Mouse (Mus musculus): ENCODE data around the gene Tex38. TPM values are rescaled to one million over a fixed set of nuclear protein-coding genes. Genes with fewer than 3 reads are reported as not detected.

The Tex38 gene
- 0.43 TPM in 2 replicates for polyA plus RNA-seq (2012; rRNA removed)

DNA sequence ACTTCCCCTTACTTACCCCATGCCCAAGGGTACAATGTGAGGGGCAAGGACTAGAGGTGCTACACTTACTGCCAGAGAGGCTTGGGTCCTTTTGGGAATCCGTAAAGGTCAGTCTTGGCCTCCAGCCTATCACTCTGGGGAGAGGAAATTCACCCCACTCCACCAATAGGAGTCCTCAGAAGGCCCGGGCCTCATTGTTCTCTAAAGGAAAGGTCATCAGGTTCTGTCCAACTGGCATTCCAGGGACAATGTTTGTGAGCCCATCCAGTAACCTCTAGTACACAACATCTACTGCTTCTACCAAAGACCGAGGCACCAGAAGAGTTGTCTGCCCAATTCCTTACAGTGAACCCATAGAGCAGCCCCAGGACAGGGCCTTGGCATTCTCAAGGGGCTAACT is at the start of gene Tex38:
Gene Tex38 (minus strand): TSS at position 101 of the 400 bp plus-strand sequence.
- Histone ChIP-seq H3K27ac (ENCODE audit: insufficient read depth, low read length) (no peak within 1 kb of the TSS), H3K4me1 (ENCODE audit: control insufficient read depth, insufficient read depth, low read length) (peaks cover 3% of the 10 kb centered on the region; the same call in 1 of the 2 replicates), H3K27me3 (ENCODE audit: control insufficient read depth, insufficient read depth, low read length) (no peaks in the 10 kb centered on the region), H3K4me3 (replicated peaks; ENCODE audit: insufficient read depth, low read depth, low read length) (no peak within 1 kb of the TSS)
- DNase-seq: no peak
- TF ChIP-seq POLR2A (IDR thresholded peaks at IDR 0.05; ENCODE audit: borderline replicate concordance, insufficient read depth, low read length) (no peak), CTCF (IDR thresholded peaks at IDR 0.05; ENCODE audit: borderline replicate concordance, insufficient read depth, low read depth, low read length) (no peak)
- 83% methylated on average over 3 of the region's 3 CpGs for WGBS

DNA sequence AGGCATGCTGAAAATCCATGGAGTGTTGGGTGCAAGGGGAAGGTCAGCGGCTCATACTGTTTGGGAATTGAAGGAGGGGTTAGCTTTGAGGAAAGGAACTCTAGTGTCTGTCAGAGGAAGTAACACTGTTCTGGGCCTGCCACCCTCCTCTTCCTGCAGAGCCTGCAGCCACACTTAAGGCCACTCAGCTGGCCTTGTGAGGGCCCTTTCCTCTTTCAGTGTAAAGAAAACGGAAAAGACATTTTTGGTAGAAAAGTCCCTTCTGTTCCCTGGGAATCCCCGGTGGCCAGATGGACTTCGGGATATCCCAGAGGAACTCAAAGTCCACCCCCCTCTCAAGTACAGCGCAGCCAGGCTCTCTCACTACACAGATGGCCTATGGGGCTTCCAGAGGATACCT is 49.7 kb upstream of the Tex38 start:
- WGBS: 77% methylated on average over 5 of the region's 5 CpGs

GRCm38 (mm10) chr4:115828572-115828902 is 47.7 kb upstream of the Tex38 start:
- no peaks in the 10 kb centered on the region for H3K4me1 ChIP-seq (ENCODE audit: control insufficient read depth, insufficient read depth, low read length)
- peak overlapping the region; percentile 79 for H3K4me3 ChIP-seq (replicated peaks; ENCODE audit: insufficient read depth, low read depth, low read length)
- no peaks in the 10 kb centered on the region for H3K27me3 ChIP-seq (ENCODE audit: control insufficient read depth, insufficient read depth, low read length)
- no peak overlapping the region for H3K27ac ChIP-seq (ENCODE audit: insufficient read depth, low read length)
- 3% methylated on average over 8 of the region's 8 CpGs for WGBS
- DNase-seq: no peak
- TF ChIP-seq POLR2A (IDR thresholded peaks at IDR 0.05; ENCODE audit: borderline replicate concordance, insufficient read depth, low read length) (no peak), CTCF (IDR thresholded peaks at IDR 0.05; ENCODE audit: borderline replicate concordance, insufficient read depth, low read depth, low read length) (no peak)

More for the DNA sequence above, 49.7 kb upstream of the Tex38 start:
- Histone ChIP-seq H3K4me1 (ENCODE audit: control insufficient read depth, insufficient read depth, low read length) (no peaks in the 10 kb centered on the region), H3K4me3 (replicated peaks; ENCODE audit: insufficient read depth, low read depth, low read length) (no peak overlapping the region), H3K27ac (ENCODE audit: insufficient read depth, low read length) (no peak overlapping the region), H3K27me3 (ENCODE audit: control insufficient read depth, insufficient read depth, low read length) (no peaks in the 10 kb centered on the region)
- no peak for DNase-seq
- TF ChIP-seq POLR2A (IDR thresholded peaks at IDR 0.05; ENCODE audit: borderline replicate concordance, insufficient read depth, low read length): no peak
- no peak for TF ChIP-seq CTCF (IDR thresholded peaks at IDR 0.05; ENCODE audit: borderline replicate concordance, insufficient read depth, low read depth, low read length)

DNA sequence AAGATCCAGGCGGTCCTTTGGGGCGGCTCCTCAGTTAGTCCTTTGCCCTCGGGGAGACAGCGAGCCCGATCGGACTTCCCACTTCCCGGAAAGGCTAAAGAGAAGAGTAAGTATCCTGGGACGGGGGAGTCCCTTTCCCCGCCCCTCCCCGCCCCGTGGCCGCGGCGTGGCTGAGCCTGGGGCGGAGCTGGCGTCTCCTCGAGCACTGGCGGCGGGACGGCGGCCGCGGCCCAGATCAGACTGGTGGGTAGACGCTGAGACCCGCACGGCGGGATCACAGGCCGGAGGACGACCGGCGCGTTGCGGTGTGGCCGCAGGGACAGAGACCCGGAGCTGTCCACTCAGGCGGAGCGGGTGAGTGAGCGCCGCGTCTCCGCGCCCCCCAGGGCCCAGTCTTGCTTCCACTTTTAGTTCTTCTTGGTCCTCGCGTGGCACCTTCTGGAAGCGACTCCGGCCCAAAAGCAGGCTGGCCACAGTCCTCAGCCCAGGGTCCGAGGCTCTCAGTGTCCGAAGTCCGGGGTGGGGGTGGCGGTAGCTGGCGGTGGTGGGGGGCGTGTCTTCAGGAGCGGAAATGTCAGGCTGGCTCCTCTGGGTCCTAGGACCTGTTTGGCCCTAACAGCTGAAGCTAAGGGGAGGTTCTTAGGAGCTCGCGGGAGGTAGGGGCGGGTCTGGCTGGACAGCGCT is 47.2 kb upstream of the Tex38 start, which contains the start of gene Mob3c:
Gene Mob3c (plus strand): TSS at position 205 of the 684 bp plus-strand sequence.
- peak; percentile 64 to 68 for DNase-seq
- Histone ChIP-seq H3K4me1 (ENCODE audit: control insufficient read depth, insufficient read depth, low read length) (no peaks in the 10 kb centered on the region), H3K27me3 (ENCODE audit: control insufficient read depth, insufficient read depth, low read length) (no peaks in the 10 kb centered on the region), H3K4me3 (replicated peaks; ENCODE audit: insufficient read depth, low read depth, low read length) (peak within 1 kb of the TSS; percentile 79), H3K27ac (ENCODE audit: insufficient read depth, low read length) (no peak within 1 kb of the TSS)
- no peak for TF ChIP-seq CTCF (IDR thresholded peaks at IDR 0.05; ENCODE audit: borderline replicate concordance, insufficient read depth, low read depth, low read length)
- WGBS: under 1% methylated on average over 57 of the region's 57 CpGs

GRCm38 (mm10) chr4:115827535-115827887 is 46.7 kb upstream of the Tex38 start:
- no peaks in the 10 kb centered on the region for H3K4me1 ChIP-seq (ENCODE audit: control insufficient read depth, insufficient read depth, low read length)
- H3K4me3 ChIP-seq (replicated peaks; ENCODE audit: insufficient read depth, low read depth, low read length): peak overlapping the region; percentile 79
- no peak for TF ChIP-seq POLR2A (IDR thresholded peaks at IDR 0.05; ENCODE audit: borderline replicate concordance, insufficient read depth, low read length)
- TF ChIP-seq CTCF (IDR thresholded peaks at IDR 0.05; ENCODE audit: borderline replicate concordance, insufficient read depth, low read depth, low read length): no peak
- no peak overlapping the region for H3K27ac ChIP-seq (ENCODE audit: insufficient read depth, low read length)
- no peak for DNase-seq
- WGBS: 1% methylated on average over 4 of the region's 4 CpGs
- no peaks in the 10 kb centered on the region for H3K27me3 ChIP-seq (ENCODE audit: control insufficient read depth, insufficient read depth, low read length)

GRCm38 (mm10) chr4:115827066-115827465 is 46.2 kb upstream of the Tex38 start:
- Histone ChIP-seq H3K27ac (ENCODE audit: insufficient read depth, low read length) (no peak overlapping the region), H3K27me3 (ENCODE audit: control insufficient read depth, insufficient read depth, low read length) (no peaks in the 10 kb centered on the region), H3K4me3 (replicated peaks; ENCODE audit: insufficient read depth, low read depth, low read length) (no peak overlapping the region), H3K4me1 (ENCODE audit: control insufficient read depth, insufficient read depth, low read length) (no peaks in the 10 kb centered on the region)
- TF ChIP-seq POLR2A (IDR thresholded peaks at IDR 0.05; ENCODE audit: borderline replicate concordance, insufficient read depth, low read length) (no peak), CTCF (IDR thresholded peaks at IDR 0.05; ENCODE audit: borderline replicate concordance, insufficient read depth, low read depth, low read length) (no peak)
- no peak for DNase-seq
- WGBS: 55% methylated on average over 3 of the region's 3 CpGs

DNA sequence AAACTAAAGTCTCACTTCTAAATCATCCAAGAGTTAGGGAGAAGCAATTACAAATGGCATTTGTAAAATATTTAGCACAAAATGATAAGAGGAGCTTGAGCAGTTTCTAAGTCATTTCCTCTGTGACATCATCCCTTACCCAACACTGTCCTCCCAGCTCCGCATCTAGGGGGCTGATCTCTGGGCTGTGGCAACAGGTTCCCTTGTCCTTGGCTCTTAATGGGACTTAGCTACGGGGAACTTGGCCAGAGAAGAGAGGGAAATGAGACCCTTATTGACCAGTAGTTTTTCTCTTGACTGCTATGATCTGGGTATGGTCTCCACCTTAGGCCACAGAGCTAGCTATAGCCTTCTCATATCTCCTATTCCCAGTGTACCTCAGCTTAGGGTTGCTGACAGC is 44.5 kb upstream of the Tex38 start:
- no peaks in the 10 kb centered on the region for H3K27me3 ChIP-seq (ENCODE audit: control insufficient read depth, insufficient read depth, low read length)
- no peak overlapping the region for H3K4me3 ChIP-seq (replicated peaks; ENCODE audit: insufficient read depth, low read depth, low read length)
- H3K4me1 ChIP-seq (ENCODE audit: control insufficient read depth, insufficient read depth, low read length): no peaks in the 10 kb centered on the region
- 87% methylated on average over 2 of the region's 2 CpGs for WGBS
- no peak for TF ChIP-seq POLR2A (IDR thresholded peaks at IDR 0.05; ENCODE audit: borderline replicate concordance, insufficient read depth, low read length)
- no peak for TF ChIP-seq CTCF (IDR thresholded peaks at IDR 0.05; ENCODE audit: borderline replicate concordance, insufficient read depth, low read depth, low read length)
- no peak for DNase-seq
- no peak overlapping the region for H3K27ac ChIP-seq (ENCODE audit: insufficient read depth, low read length)

GRCm38 (mm10) chr4:115824178-115824577 is 43.4 kb upstream of the Tex38 start:
- Histone ChIP-seq H3K27ac (ENCODE audit: insufficient read depth, low read length) (no peak overlapping the region), H3K4me1 (ENCODE audit: control insufficient read depth, insufficient read depth, low read length) (no peaks in the 10 kb centered on the region), H3K4me3 (replicated peaks; ENCODE audit: insufficient read depth, low read depth, low read length) (no peak overlapping the region), H3K27me3 (ENCODE audit: control insufficient read depth, insufficient read depth, low read length) (no peaks in the 10 kb centered on the region)
- TF ChIP-seq CTCF (IDR thresholded peaks at IDR 0.05; ENCODE audit: borderline replicate concordance, insufficient read depth, low read depth, low read length) (no peak), POLR2A (IDR thresholded peaks at IDR 0.05; ENCODE audit: borderline replicate concordance, insufficient read depth, low read length) (no peak)
- WGBS: 66% methylated on average over 2 of the region's 2 CpGs
- no peak for DNase-seq

All from cerebellum, adult 2 months (tissue).